15 mouse cellular contexts compared by ENCODE assay signal in genomic region chr7:65813611-65814212, GRCm38 (mm10). TPM values are rescaled to one million over a fixed set of nuclear protein-coding genes. Genes with fewer than 3 reads are reported as not detected.
"Had no signal": no experiment of that assay in that cellular context is flagged by ENCODE, and none has a peak within 500 bp of the region (broad histone marks: within the 10 kb centered on the region; RNA-seq: fewer than 3 reads in every experiment).

No protein-coding gene starts in this region.

- H3K27me3 ChIP-seq: limb, embryonic 13.5 days; liver, embryonic 15.5 days; neural tube, embryonic 15.5 days had no signal

- DNase-seq: kidney, adult 9 months; kidney, postnatal 36 days; layer of hippocampus, adult 9-11 months; left cerebral cortex, postnatal 4 days; lung, adult 2 months; midbrain, embryonic 14.5 days; thymus, adult 2 months; thymus, postnatal 25 days had no signal

- H3K9ac ChIP-seq: limb, embryonic 13.5 days; liver, embryonic 15.5 days; neural tube, embryonic 15.5 days had no signal

- H3K4me1 ChIP-seq: limb, embryonic 13.5 days; liver, embryonic 15.5 days; midbrain, embryonic 10.5 days; neural tube, embryonic 15.5 days had no signal

- H3K4me3 ChIP-seq: limb, embryonic 13.5 days; liver, embryonic 15.5 days; midbrain, embryonic 10.5 days; myocyte; neural tube, embryonic 15.5 days had no signal

- H3K4me2 ChIP-seq: limb, embryonic 13.5 days; liver, embryonic 15.5 days; neural tube, embryonic 15.5 days had no signal

- H3K36me3 ChIP-seq: limb, embryonic 13.5 days; liver, embryonic 15.5 days; midbrain, embryonic 10.5 days; neural tube, embryonic 15.5 days had no signal

- H3K27ac ChIP-seq: kidney, postnatal 0 days; limb, embryonic 13.5 days; liver, embryonic 15.5 days; midbrain, embryonic 10.5 days; neural tube, embryonic 15.5 days had no signal

RNA-seq across cellular contexts. Expression of gene Pcsk6, which starts 47.8 kb away (rescaled TPM):
- total RNA-seq: megakaryocyte, adult 5-6 weeks had no signal
